Mouse (Mus musculus): ENCODE data around the gene Tubgcp6.

Gene Tubgcp6

DNA sequence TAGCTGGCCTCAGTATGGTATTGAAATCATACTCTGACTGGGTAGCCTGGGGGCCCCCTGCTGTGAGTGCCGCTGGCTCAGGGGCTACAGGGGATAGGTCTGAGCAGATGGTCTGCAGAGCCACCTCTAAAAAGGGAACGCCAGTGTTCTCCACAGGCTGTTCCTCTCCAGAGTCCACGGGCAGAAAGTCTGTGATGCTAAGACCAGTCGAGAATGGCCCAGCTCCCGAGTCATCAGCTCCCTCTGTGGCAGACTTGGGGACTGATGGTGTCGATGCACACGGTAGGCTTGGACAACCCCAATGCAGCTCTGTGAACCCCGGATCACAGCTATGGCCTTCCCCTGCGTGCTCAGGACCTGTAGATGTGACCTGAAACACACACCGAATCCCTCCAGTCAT is 19.0 kb downstream of the Tubgcp6 start:
- DNase-seq (ENCODE audit: low spot score in 2 of 2), result no peak

DNA sequence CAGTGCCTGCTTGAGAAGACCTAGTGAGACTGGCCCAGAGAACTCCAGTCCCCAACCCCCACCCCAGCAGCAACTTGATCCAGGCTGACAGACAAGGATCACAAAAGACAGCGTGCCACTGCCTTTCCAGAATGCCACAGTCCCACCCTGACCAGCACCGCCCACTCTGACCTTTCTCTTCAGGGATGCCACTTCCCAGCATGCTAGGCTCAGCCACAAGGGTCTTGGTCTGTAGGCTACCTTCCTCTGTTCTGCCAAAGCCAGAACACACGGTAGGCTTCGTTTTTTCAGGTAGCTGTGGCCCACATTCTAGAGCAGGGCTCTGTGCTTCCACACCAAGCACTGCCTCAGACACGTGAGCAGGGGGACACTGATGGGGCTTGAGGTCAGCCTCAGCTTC is 20.3 kb downstream of the Tubgcp6 start:
- no peak for DNase-seq (ENCODE audit: low spot score in 2 of 2)

DNA sequence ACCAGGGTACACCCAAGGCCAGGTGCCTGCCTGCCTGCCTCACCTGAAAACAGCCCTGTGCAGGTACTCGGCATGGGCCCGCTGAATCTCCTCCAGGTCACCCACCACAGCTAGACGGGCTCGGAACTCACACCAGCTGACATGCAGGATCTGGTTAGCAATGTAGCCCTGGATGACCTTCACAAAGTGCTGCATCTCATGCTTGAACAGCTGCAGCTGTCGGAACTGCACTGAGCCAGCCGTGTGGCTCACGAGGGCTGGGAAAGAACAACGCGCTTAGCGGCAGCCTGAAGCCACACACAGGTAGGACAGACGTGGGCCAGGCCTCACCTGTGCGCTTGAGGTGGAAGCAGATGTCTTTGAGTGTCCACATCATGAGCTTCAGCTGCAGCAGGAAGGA is 22.1 kb downstream of the Tubgcp6 start:
- DNase-seq (ENCODE audit: low spot score in 2 of 2), result no peak

DNA sequence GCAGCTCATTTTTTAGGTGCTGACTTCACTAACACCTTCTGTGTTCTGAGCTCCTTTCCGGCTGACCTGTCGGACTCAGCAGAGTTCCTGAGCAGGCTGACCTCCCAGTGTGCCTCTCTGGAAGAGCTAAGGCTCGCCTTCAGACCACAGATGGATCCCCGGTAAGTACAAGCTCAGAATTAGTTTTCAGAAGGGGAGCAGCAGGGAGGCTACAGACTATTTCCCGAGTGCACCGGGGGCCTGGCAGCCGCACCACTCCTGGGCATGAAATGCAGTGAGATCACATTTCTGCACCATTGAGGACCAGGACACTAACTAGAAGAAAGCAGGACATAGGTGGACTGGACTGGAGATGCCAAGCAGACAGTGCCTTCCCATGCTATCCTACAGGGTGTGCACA is 24.3 kb downstream of the Tubgcp6 start:
- no peak for DNase-seq (ENCODE audit: low spot score in 2 of 2)

DNA sequence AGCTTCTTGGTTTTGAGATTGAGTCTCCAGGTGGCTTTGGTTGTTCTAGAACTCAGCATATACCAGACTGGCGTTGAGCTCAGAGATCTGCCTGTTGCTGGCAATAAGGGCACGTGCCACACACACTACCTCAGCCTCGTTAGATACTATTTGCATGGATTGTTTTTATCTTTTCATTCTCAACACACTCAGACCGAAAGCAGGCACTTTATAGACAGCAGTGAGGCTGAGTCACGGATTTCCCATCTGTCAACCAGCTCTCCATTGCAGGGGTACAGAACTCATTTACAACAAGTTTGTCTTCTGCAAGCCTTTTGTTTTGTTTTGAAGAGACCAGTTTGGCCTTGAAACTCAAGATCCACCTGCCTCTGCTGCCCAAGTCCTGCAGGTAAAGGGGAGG is 25.5 kb downstream of the Tubgcp6 start:
- DNase-seq (ENCODE audit: low spot score in 2 of 2), result no peak

DNA sequence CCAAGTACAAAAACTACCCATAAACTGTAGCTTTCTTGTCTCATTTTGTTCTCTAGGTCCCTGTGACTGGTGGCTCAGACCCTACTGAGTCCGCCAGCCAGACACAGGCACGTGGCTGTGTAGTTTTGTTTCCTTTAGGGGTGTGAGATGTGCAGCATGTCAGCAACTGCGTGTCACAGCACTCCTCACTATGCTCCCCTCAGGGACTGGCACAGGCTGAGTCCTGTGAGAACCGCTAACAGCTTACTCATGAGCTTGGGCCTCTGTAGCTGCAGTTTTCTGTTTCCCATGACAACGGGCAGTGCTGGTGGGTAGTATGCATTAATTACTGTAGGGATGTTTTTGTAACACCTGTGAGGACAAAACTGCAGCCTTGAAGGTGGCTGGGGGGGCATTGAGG is 30.7 kb downstream of the Tubgcp6 start:
- DNase-seq (ENCODE audit: low spot score in 2 of 2), result no peak

DNA sequence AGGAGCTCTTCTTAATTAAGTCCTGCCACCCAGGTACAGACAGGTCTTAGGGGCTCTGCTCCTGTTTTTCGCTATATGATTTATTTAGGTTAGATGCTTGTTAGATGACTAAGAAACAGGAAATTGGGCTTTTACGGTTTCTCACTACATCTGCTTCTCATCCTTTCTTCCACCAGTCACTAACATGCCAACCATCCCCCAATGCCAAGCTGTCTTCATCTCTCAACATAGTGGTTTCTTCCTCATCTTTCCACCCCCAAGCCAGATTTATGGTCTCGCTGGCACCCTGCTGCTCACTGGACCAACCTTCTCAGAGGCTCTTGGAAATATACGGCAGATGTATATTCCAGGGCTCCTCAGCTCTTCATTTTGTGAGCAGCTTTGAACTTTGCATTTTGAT is 32.2 kb downstream of the Tubgcp6 start:
- DNase-seq (ENCODE audit: low spot score in 2 of 2), result no peak

DNA sequence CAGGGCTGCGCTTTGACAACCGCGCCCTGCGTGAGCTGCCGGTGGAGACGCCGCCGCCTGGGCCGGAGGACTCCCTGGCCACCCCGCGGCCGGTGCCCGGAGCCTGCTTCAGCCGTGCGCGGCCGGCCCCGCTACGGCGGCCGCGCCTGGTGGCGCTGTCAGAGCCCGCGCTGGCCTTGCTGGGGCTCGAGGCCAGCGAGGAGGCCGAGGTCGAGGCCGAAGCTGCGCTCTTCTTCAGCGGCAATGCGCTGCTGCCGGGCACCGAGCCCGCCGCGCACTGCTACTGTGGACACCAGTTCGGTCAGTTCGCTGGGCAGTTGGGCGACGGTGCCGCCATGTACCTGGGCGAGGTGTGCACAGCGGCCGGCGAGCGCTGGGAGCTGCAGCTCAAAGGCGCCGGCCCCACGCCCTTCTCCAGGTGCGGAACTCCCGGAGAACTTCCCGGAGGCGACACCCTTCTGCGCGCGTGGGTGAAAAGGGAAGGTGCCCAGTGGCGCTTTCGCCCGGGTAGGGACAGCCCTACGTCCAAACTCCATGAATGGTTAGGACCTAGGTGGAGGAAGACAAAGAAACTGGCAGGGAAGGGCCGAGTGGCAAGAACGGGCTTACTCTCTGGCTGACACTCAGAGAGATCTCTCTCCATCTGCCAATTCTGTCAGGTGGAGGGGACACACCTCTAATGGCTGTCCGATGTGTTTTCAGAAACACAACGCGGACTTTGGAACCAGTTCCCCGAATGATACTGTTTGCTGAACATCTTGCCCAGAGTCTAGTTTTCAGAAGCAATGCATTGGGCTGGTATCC is 33.5 kb downstream of the Tubgcp6 start:
- DNase-seq (ENCODE audit: low spot score in 2 of 2), result no peak

DNA sequence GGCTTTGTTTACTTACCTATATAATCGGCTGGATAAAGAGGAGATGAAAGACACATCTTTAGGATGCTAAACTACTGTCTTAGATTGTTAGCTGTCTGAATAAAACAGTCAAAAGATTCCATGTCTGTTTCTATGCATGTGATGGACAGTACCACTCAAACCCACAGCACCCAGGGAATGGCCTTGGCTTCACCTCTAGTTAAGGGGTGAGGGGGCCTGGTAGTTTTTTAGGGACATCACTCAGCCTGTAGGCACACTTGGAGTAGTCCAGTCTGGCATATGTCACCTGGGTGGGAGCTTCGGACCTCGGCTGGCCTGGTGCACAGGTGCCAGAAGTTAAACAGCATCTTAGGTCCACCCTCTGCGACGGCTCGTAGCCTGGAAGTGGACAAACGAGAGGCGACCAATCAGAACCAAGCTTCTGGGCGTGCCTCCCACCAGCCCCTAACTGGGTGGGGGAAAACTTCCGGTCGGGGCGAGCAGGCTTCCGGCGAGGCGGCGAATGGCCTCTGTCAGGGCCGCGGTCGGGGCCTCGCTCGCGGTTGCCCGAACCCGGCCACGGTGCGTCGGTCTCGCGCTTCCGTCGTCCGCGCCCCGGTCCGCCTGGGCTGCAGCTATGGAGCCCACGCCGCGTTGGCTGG is 34.2 kb downstream of the Tubgcp6 start, which contains the start of gene Selenoo:
Gene Selenoo (plus strand): TSS at position 478 of the 641 bp plus-strand sequence.
- DNase-seq (ENCODE audit: low spot score in 2 of 2), result peak; percentile 85 to 90

DNA sequence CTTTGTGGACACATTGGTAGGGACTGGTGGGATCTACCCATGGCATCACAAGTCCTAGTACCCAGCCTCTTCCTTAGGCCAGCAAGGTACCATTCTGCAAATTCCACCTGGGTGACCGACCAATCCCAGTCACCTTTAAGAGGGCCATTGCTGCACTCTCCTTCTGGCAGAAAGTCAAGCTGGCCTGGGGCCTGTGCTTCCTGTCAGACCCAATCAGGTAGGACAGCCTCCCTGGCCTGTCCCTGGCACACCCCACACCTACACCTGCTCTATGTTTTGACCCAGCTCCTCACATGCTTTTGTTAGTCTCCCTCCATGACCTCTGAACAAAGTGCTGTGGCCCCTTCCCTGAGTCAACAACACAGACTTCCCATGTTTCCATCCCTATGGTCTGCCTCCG is 38.1 kb downstream of the Tubgcp6 start:
- DNase-seq (ENCODE audit: low spot score in 2 of 2), result no peak

DNA sequence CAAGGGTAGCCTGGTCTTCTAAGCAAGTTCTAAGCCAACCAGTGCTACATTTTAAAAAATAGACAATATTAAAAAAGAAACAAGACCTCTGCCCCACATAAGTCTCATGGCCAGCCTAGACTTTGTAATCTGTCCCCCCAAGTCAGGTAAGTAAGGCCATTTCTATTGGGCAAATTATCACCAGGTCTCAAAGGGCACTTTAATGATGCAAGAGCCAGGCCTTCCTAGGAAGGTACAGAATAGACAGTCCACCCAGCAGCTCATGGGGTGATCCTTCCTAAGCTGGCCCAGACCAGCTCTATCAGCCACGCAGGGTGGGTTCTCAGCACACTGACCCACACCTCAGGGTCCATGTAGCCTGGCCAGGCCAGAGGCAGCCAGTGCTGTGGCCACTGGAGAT is 39.0 kb downstream of the Tubgcp6 start:
- DNase-seq (ENCODE audit: low spot score in 2 of 2), result no peak

DNA sequence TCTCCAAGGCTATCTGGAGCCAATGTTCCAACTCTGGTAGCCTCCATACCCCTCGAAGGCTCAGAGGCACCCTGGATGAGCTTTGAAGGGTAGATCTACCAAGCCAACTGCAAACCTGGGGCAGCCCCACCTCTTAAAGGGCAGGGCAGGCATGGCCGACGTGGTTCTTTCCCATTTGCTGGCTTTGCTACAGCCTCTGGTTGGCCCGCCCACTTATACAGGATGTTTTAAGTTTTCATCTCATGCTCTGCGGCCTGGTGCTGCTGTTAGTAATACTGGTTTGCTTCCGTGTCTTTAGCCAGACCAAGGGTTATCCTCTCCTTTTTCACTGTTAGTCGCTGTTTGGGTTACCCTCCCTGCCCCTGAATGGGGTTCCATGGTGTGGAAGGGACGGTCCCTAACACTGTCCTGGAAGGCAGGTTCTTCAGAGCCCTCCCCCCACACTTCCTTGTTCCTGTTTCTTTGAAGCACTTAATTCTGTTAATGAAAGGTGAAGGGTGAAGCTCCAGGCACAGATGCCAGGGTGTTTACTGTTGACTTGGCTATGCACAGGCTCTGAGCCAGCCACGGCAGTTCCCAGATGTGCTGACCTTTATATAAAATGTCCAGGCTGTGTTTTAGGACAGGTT is 44.6 kb downstream of the Tubgcp6 start:
- no peak for DNase-seq (ENCODE audit: low spot score in 2 of 2)

DNA sequence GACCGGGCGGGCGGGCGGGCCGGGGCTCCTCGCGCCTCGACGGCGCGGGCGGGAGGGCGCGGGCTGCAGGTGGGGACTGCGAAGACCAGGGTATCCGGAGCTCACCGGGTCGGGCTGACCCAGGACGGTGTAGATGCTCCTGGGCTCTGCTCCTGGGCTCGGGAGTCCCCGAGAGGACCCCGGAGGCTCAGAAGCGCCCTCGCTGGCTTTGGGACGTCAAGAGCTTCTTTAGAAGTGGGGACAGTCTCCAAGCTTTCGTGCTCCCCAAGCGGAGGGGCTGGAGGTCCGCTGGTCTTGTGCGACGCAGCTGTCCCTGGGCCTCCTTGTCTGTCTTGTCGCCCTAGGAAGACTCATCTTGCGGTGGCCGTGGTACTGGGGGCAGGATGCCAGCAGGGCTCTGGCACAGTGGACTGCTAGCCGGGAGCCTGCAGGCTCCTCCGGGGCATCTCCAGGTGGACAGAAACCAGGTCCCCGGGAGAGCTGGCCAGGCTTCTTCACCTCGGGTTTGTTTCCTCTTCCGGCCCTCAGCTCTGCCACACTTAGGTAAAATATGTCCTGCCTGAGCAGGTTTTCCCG is 46.7 kb downstream of the Tubgcp6 start:
- no peak for DNase-seq (ENCODE audit: low spot score in 2 of 2)

DNA sequence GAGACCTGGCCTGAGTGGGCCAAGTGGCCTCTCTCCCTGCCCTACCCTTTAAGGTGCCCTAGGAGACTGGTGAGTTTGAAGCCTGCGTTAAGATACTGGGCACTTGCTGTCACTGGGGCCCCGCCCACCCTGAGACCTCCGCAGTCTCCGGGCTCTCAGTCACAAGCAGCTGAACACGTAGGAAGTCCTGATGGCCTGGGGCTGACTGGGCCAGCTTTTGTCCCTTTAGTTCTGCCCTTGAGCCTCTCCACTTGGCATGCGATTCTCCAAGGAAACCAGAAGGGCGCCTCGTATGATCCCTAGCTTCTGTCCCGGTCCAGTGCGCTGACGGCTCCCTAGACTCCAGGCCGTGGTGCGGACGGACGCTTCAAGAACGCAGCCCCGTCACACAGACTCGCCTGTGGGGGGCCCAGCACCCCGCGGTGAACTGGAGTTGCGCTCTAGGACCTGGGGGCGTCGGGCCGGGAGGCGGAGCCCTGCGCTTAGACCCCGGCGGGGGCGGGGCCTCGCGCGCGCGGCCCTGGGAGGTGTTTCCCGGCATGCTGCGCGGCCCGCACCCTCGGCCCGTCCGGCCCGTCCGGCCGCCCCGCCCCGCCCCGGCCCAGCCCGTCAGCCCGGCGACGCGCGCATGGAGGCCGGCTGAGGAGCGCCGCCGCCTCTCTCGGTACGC is 47.3 kb downstream of the Tubgcp6 start:
- peak; percentile 77 to 83 for DNase-seq (ENCODE audit: low spot score in 2 of 2)

DNA sequence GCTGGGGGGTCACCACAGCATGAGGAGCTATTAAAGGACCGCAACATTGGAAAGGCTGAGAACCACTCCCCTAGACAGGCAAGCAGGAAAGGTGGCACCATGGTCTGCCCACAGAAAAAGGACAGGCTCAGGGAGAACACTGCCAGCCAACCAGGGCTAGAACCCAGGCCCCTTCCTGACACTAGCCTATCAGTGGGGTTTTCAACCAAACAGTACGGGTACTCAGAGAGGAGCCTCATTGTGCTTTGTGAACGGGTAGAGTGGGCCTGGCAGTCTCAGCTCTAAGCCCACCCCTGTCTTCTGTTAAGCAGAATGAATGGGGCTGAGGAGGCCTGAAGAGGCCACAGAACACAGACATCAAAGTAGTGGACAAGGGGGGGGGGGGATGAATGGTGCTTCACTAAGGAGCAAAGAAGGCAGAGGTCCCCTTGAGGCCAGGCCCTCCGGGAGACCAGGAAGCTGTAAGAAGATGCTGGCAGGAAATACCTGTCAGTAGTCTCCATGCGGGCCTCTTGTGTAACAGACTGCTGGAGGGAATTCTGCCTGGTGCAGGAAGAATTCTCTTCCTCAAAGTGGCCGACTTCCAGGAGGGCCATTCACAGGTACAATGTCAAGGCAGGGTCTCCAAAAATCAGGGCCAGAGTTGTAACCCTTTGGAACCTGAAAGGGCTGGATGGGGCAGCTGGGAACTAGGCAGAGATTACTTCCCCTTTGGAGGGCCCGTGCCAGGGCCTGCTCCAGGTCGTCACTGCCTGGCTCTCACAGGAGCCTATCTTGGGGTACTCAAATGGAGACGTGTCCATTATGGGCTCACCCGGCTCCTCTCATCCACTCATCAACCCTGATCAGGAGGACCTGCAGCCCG is 48.1 kb downstream of the Tubgcp6 start, which contains the start of gene Trabd:
Gene Trabd (plus strand): TSS at position 512 of the 865 bp plus-strand sequence.
- DNase-seq (ENCODE audit: low spot score in 2 of 2), result no peak

DNA sequence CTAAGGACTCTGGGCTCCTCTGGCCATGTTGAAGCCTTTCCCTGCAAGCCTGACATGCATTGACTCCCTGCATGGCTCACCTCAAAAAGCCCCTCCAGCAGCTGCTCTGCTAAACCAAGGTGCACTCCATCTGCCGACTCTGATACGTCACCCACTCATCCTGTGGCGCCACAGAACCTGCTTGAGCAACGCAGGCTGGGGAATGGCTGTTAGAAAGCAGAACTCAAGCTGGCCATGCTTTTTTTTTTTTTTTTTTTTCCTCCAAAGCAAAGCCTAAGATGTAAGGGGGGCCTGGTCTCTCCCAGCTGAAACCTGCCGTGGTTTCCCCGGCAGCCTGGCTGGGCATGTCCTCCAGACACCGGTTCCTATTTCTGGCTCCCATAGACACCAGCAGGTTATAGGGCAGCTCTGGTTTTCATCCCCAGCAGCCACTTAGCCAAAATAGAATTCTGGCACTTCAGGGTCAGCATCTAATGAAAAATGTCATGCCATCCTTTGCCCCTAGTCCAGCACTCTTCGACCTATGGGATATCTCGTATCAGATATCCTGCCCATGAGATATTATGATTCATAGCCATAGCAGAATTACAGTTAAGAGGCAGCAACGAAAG is 48.8 kb downstream of the Tubgcp6 start:
- no peak for DNase-seq (ENCODE audit: low spot score in 2 of 2)

DNA sequence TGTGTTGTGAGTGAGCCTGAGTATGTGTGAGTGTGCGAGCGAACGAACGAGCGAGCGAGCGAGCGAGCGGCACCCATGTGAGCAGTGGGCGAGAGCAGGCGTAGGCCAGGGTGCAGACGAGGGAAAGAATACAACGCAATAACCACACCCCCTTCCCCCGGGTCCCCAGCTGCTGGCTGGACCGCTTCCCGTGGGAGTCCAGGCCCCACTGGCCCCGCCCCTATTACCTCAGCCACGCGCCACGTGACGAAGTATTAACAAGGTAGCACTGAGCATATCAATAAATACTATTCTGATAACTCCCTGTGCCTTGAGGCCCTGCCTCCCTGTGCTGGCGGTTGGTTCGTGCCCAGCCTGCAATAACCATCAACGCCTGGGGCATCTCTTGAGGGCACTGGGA is 52.3 kb downstream of the Tubgcp6 start:
- DNase-seq (ENCODE audit: low spot score in 2 of 2), result no peak

DNA sequence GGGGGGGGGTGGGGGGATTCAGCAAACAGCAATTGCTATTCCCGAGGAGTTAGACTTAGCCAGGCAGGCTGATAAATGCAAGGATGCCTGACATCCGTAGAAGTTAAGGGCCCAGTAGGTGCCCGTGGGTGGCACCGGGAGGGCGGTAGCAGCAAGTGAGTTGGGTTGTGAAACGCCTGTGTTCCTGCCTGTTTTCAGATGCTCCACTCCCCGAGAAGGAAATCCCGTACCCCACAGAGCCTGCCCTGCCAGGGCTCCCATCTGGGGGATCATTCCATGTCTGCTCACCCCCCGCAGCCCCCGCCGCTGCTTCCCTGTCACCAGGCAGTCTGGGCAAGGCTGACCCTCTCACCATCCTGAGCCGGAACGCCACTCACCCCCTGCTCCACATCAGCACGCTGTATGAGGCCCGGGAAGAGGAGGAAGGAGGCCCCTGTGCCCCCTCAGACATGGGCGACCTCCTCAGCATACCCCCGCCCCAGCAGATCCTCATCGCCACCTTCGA is 53.5 kb downstream of the Tubgcp6 start:
- DNase-seq (ENCODE audit: low spot score in 2 of 2), result no peak

DNA sequence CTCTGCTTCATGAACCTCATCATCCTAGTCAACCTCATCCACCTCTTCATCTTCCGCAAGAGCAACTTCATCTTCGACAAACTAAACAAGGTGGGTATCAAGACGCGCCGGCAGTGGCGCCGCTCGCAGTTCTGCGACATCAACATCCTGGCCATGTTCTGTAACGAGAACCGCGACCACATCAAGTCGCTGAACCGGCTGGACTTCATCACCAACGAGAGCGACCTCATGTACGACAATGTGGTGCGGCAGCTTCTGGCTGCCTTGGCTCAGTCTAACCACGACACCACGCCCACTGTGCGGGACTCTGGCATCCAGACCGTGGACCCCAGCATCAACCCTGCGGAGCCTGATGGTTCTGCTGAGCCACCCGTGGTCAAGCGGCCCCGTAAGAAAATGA is 54.7 kb downstream of the Tubgcp6 start:
- no peak for DNase-seq (ENCODE audit: low spot score in 2 of 2)

DNA sequence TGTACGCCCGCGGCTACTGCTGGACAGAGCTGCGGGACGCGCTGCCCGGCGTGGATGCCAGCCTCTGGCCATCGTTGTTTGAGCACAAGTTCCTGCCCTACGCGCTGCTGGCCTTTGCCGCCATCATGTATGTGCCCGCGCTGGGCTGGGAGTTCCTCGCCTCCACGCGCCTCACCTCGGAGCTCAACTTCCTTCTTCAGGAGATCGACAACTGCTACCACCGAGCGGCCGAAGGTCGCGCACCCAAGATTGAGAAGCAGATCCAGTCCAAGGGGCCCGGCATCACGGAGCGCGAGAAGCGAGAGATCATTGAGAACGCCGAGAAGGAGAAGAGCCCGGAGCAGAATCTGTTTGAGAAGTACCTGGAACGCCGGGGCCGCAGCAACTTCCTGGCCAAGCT is 55.3 kb downstream of the Tubgcp6 start:
- DNase-seq (ENCODE audit: low spot score in 2 of 2), result no peak

All from right cerebral cortex, postnatal 36 days (tissue).